Mouse (Mus musculus) neural tube, embryonic 10.5 days (tissue): Measurements from ENCODE around the gene Fgfr2.
A peak's percentile ranks its signal among the peaks of the same experiment; 100 is the strongest.

ENCODE experiments used
- DNase-seq: peaks from one replicate; pipeline ENCODE4 v3.0.0-alpha.2; 2017; ENCODE audit warnings: low spot score; ENCODE audit errors: extremely low spot score

Fgfr2 gene

GRCm38 (mm10) chr7:131560697-131561042 lies 1562.5 kb downstream of the Fgfr2 start:
- DNase-seq, result no peak

DNA sequence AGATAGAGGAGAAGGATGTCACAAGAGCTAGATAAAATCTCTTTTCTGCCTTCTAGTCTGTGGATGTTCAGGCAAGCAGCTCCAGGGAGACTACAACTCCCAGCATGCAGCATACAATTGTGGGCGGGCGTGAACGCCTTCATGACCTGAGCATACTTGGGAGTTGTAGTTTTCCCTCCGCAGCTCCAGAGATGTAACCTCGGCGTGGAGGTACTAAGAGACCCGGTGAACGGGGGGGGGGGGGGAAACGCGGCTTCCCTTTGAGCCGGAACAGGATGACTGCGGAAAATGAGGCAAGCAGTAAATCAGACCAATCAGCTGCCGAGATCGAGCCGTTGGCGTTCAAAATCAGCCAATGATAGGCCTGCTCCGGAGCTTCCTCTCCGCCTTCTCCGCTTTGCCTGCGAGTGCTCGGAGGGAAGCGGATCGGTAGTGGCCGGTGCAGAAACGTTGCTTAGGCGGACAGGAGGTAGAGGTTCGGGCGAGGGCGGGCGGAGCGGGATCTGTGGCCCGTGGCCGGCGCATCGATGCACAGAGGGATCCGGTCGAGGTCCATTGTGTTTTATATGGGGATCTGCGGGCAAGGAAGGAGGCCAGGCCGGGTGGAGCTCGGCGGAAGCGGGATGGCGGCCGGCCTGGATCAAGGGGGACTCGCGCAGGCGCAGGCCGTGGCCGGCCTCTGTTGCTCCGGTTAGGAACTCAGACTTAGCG lies 1563.0 kb downstream of the Fgfr2 start, which contains the start of gene Bub3:
TSS of gene Bub3 (plus strand) at position 237 of the 711 bp plus-strand sequence.
- DNase-seq, result peak; percentile 91

- DNase-seq, result no peak
Measured at GRCm38 (mm10) chr7:131557751-131558150, 1565.4 kb downstream of the Fgfr2 start.

- peak; percentile 68 for DNase-seq
Measured at GRCm38 (mm10) chr7:131556541-131557271, 1566.4 kb downstream of the Fgfr2 start.

GRCm38 (mm10) chr7:131556116-131556515 lies 1567.0 kb downstream of the Fgfr2 start:
- no peak for DNase-seq

- DNase-seq, result peak; percentile 74
Measured at GRCm38 (mm10) chr7:131555301-131556081, 1567.7 kb downstream of the Fgfr2 start.

DNA sequence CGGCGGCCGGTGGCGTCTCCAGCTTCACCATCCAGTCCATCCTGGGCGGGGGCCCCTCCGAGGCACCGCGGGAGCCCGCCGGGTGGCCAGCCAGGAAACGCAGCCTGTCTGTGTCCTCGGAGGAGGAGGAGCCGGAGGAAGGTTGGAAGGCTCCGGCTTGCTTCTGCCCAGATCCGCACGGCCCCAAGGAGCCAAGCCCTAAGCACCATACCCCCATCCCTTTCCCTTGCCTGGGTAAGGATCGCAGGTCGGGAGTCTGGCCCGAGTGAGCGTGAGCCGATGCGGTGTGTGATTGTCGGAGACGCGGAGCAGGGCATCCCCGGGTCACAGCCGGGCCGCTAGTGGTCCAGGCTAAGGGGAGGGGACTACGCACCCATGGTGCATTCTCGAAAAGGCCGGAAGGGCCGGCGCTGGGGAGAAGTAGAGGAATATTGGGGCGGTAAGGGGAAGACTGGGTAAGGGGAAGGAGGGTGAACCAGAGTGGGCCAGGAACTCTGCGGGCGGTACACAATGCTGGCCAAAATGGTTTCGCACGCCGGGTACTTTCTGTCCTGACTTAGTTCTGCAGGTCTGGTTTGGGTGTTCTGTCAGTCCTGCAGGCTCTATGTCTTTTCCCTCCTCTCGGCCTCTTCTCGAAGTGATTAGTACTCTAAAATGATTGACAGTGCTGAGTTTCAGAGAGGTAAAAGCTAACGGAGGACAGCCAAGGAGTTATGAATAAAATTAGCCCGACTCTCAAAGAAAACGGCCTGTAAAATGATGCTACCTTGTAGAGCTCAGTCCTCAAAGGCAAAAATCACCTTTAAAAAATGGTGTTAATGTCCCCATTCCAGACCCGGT lies 1568.6 kb downstream of the Fgfr2 start:
- DNase-seq, result peak; percentile 77

DNA sequence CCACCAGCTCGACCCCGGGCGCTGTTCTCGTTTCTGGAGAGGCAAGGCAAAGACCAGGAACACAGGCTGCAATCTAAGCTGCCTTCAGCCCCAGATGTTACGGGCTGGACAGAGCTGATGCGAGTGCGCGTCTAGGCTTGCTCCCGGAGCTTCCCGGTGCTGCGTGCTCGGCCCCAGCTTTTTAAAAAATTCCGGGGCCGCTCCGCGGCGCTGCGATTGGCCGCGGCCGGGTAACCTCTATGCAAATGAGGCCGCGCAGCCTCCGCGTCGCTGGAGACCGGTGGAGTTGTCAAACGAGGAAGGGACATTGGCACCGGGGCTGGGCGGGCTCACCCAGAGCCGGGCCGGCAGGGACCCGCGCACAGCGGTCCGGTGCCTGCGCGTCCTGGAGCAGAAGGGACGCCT lies 1569.4 kb downstream of the Fgfr2 start:
- no peak for DNase-seq

DNA sequence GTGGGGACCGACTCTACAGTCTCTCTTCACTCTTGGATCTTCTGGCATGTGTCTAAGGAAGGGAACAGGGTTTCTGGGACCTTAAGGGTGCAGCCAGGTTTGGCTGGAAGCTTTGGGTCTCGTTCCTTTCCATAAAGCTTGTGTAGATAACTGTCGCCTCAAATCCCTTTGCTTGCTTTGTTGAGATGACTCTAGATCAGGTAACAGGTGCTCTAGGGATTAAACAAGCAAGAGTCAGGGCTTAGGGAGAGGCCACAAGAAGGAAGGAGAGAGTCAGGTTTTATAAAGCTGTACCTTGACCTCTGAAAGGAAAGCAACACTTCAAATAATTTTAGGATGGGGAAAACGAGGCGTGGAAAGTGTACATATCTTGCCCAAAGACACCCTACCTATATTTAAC lies 1570.4 kb downstream of the Fgfr2 start:
- no peak for DNase-seq

- peak; percentile 69 for DNase-seq
Measured at GRCm38 (mm10) chr7:131551931-131552741, 1571.0 kb downstream of the Fgfr2 start.

DNA sequence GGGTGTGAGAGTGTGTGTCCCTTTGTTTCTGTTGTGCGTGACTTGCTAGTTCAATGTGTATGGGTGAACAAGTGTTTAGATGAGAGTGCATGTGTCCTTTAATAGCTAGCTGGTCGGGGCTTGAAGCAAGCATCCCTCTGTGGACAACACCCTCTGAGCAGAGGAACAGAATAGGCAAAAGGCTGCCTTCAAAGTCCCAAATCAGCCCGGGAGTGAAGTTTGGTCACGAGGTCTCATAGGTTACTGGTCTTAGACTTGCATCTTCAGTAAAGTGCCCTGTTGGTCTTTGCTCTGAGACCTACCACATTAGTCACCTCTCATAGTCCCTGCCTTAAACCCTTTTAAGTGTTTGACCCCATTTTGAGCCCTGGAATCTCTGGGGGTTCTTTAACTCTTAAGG lies 1571.7 kb downstream of the Fgfr2 start:
- peak; percentile 45 for DNase-seq

DNA sequence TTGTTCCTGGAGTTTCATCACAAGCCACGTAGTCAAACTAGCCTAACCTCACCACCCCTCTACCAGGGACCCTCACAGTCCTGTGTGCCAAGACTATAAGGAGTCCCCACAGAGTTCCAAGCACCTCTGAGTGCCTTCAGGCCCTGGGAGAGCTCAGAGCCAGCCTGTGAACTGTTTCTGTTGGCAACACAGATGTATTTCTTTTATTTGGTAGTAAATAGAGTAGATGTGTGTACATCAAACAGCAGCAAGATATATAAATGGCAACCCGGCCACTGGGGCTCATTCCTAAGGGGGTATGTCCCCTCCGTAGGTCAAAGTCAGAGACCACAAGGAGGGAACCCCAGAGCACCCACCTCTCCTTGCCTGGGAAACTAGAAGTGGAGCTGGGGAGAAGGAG lies 1574.7 kb downstream of the Fgfr2 start, which contains the start of gene Hmx2:
TSS of gene Hmx2 (plus strand) at position 301 of the 400 bp plus-strand sequence.
- DNase-seq, result peak; percentile 28

- DNase-seq, result peak; percentile 31
Measured at GRCm38 (mm10) chr7:131547481-131547880, 1575.7 kb downstream of the Fgfr2 start.

- peak; percentile 46 for DNase-seq
Measured at GRCm38 (mm10) chr7:131546423-131546822, 1576.7 kb downstream of the Fgfr2 start.

GRCm38 (mm10) chr7:131545701-131546385 lies 1577.3 kb downstream of the Fgfr2 start:
- DNase-seq, result peak; percentile 33

DNA sequence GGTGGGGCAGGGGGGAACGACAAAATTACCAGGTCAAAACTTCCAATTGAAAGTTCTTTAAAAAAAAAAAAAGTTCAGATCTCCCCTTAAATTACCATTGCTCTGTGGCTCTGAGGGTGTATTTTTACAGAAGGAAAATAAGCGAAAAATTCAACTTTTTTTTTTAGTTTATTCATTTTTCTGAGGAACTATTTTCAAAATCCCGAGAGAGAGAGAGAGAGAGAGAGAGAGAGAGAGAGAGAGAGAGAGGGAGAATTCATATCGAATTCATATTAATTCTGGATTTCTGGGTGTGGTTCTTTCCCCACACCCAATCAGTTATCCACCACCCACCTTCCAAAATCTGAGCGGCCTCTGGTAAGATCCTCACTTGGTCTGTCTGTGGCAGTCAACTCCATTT lies 1578.3 kb downstream of the Fgfr2 start:
- DNase-seq, result peak; percentile 21

DNA sequence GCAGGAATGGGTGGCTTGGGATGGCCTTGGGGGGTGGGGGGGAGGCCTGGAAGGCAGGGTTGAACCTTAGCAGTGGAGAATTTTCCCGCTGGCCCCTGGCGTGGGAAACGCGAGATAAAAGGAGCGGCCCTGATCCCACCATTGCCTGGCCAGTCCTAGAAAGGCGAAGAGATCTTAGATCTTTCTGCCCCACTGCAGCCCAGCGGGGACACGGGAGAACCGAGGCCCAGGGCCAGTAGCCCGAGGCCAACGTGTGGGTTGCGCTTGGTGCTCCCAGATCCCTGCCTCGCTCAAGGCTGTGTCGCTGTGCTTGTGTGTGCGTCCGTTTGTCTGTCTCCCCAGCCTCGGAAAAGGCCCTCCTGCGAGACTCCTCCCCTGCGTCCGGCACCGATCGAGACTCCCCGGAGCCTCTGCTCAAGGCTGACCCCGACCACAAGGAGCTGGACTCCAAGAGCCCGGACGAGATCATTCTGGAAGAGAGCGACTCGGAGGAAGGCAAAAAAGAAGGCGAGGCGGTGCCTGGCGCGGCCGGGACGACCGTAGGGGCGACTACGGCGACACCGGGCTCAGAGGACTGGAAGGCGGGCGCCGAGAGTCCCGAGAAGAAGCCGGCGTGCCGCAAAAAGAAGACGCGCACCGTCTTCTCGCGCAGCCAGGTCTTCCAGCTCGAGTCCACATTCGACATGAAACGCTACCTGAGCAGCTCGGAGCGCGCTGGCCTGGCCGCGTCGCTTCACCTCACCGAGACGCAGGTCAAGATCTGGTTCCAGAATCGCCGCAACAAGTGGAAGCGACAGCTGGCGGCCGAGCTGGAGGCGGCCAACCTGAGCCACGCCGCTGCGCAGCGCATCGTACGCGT lies 1579.3 kb downstream of the Fgfr2 start:
- DNase-seq, result peak; percentile 80

DNA sequence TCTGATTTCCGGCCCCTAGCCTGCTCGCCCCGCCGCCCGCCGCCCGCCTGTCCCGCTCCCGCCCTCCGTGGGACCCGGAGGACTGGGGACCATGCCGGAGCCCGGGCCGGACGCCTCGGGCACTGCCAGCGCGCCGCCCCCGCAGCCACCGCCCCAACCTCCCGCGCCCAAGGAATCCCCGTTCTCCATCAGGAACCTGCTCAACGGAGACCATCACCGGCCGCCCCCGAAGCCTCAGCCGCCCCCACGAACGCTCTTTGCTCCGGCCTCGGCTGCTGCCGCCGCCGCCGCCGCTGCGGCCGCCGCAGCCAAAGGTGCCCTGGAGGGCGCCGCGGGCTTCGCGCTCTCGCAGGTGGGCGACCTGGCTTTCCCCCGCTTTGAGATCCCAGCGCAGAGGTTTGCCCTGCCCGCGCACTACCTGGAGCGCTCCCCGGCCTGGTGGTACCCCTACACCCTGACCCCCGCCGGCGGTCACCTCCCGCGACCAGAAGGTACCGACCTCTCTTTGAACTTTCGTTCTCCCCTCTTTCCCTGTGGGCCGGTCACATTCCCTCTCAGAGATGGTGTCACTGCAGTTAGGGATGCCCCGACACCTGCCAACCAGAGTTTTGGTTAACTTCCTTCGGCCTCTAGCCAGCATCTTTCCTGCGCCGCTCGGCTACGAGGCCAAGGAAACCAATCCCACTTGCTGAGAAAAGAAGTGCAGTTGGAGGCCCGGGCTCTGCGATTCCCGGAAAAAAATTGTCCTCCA lies 1580.1 kb downstream of the Fgfr2 start:
- DNase-seq, result peak; percentile 69
